Comparison of ENCODE assay signal across 8 mouse cellular contexts in the genomic region with DNA sequence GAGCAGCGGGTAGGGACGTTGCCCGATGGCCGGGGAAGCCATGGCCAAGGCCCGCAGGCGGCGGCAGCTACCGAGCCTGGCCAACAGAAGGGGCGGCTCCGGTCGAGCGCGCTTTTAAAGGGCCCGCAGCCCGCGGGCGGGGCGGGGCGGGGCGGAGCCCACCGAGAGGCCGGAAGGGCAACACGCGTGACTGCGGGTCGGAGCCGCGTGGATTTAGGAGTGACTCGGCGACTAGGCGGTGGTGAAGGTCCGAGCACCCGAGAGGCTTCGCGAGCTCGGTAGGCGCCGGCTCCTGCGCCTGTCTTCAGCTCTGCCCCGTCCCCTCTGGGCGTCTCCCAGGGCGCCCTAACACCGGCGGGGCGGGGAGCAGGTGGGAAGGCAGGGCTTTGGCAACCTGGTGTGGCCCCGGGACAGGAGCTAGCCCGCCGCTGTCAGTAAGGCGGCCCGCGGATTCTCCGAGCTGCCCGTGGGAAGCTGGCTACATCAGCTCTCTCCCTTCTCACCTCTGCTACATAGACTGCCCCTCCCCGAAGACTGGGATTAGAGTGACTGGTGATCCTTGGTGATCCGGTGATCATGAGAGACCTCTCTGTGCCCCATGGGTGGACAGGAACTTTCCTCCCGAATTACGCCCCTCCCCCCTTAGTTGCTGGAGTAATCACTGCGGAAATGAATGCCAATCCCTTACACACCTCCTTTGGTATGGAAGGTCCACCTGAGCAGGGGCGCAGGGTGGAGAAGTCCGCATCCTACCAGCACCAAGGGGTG. TPM values are rescaled to one million over a fixed set of nuclear protein-coding genes. Genes with fewer than 3 reads are reported as not detected.
DNase-seq lines count a peak whose midpoint lies in the region; ATAC-seq lines count a peak whose summit lies in the region.

A gene (minus strand): TSS at position 170 of the 768 bp plus-strand sequence.

- H3K4me1 ChIP-seq in megakaryocyte, embryonic 14.5 days, result peaks cover 48% of the 10 kb centered on the region

- no peaks in the 10 kb centered on the region for H3K36me3 ChIP-seq in megakaryocyte, embryonic 14.5 days (replicated peaks; ENCODE audit: low read length)

- intact Hi-C loops in left cerebral cortex, postnatal 10 days (cut with DNase I), result loop anchor here (5.0 kb wide), 1 partner anchor 128 kb away; no protein-coding TSS in a partner anchor

- peak; percentile 52 for DNase-seq in T-cell, adult 2 months (ENCODE audit: low spot score)
- peak; percentile 79 for DNase-seq in gastrocnemius, postnatal 10 days
- peak; percentile 75 for DNase-seq in induced T-regulatory cell, adult 2 months (ENCODE audit: low read depth)
- peak; percentile 37 to 81 for DNase-seq in left cerebral cortex, postnatal 10 days (ENCODE audit: extremely low spot score in 1 of 2, low spot score in 2 of 2)
- peak; percentile 69 to 71 for DNase-seq in right cerebral cortex, postnatal 10 days (ENCODE audit: low spot score in 2 of 2)
- peak; percentile 76 to 77 for DNase-seq in urinary bladder, postnatal 4 days (ENCODE audit: low spot score in 2 of 2)

- no peaks in the 10 kb centered on the region for H3K9me3 ChIP-seq in megakaryocyte, embryonic 14.5 days

- H3K4me3 ChIP-seq in megakaryocyte, embryonic 14.5 days (replicated peaks), result peak within 1 kb of the TSS; percentile 94

- ATAC-seq in common myeloid progenitor, adult 5-6 weeks (replicated peaks; ENCODE audit: low read depth, poor library complexity, severe bottlenecking), result peak; percentile 20

- peaks cover 90% of the 10 kb centered on the region for H3K27me3 ChIP-seq in megakaryocyte, embryonic 14.5 days (replicated peaks)

RNA-seq across cellular contexts. Expression of the gene that starts here (rescaled TPM):
- total RNA-seq in common myeloid progenitor, adult 5-6 weeks (2017), result 48.2 and 49.4 TPM in 2 replicates
- 1 to 10 TPM; 3.1 to 4.3 TPM for total RNA-seq in gastrocnemius, postnatal 10 days (2021)
- total RNA-seq in left cerebral cortex, postnatal 10 days (2021), result 10 to 100 TPM; 19.9 to 21.8 TPM
- 2.1 and 3.0 TPM in 2 replicates for polyA plus RNA-seq in megakaryocyte, embryonic 14.5 days (2012; ENCODE audit: insufficient read depth, low replicate concordance)

Comparison
In these comparisons a context has a peak if more than half of its experiments do, and no peak if none do; other contexts are left out.
1. Peak in every context shown above with its lines: DNase-seq, ATAC-seq and H3K4me3 ChIP-seq.